Mouse (Mus musculus): ENCODE data around the gene Ewsr1. TPM values are rescaled to one million over a fixed set of nuclear protein-coding genes. Genes with fewer than 3 reads are reported as not detected.

Ewsr1 gene
- polyA plus RNA-seq (2012; rRNA removed) = 592 and 1,072 TPM in 2 replicates

GRCm38 (mm10) chr11:5098736-5099542 is at the start of gene Ewsr1, which contains the start of gene Rhbdd3:
Gene Ewsr1, minus strand, starts transcription at chr11:5099266.
Gene Rhbdd3, plus strand, starts transcription at chr11:5098926.

GRCm38 (mm10) chr11:5065056-5065821 is 33.8 kb downstream of the Ewsr1 start, which contains the start of gene Gas2l1:
Gene Gas2l1, minus strand, starts transcription at chr11:5065327.

DNA sequence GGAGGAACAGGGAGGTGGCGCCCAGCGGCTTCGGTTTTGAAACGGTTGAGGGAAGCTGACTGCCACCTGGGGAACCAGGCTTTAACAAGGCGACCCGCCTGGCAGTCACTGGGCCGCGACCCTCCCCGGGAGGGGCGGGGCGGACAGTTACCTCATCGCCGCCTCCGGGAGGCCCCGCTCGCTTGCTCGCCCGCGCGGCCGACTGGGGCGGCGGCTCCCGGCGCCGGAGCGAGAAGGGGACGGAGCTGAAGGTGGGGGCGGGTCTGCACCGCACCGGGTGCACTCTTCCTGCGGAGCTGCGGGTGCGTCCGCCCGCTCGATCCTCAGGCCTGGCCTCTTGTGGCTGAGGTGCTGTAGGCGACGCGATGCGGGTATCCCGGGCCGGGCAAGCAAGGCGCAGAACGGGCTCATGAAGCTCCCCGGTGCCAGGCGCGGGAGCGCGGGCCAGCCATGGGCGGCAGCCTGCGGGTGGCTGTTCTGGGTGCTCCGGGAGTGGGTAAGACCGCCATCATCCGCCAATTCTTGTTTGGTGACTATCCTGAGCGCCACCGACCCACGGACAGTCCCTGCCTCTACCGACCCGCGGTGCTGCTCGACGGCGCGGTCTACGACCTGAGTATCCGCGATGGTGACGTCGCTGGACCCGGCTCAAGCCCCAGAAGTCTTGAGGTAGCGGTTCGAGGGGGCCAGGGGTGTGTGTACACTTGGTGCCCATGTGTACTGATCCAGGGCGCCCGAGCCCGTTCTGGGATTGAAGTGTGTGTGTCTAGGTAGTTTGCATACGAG is 41.0 kb downstream of the Ewsr1 start, which contains the start of gene Rasl10a:
TSS of gene Rasl10a (plus strand) at position 273 of the 786 bp plus-strand sequence.

Other genes with a start within 250 kb of the Ewsr1 start
- gene Nf2, start 249.7 kb downstream of the Ewsr1 start, polyA plus RNA-seq (2012; rRNA removed) = 55.2 and 55.3 TPM in 2 replicates
- 59.6 and 61.6 TPM in 2 replicates for gene Nipsnap1, start 225.3 kb downstream of the Ewsr1 start, polyA plus RNA-seq (2012; rRNA removed)
- gene Thoc5, start 203.9 kb downstream of the Ewsr1 start, polyA plus RNA-seq (2012; rRNA removed) = 20.7 and 26.8 TPM in 2 replicates
- 3.8 and 7.2 TPM in 2 replicates for gene Nefh, start 151.2 kb downstream of the Ewsr1 start, polyA plus RNA-seq (2012; rRNA removed)
- 84.4 and 85.3 TPM in 2 replicates for gene Ap1b1, start 112.4 kb downstream of the Ewsr1 start, polyA plus RNA-seq (2012; rRNA removed)
- gene Rasl10a, start 41.1 kb downstream of the Ewsr1 start, polyA plus RNA-seq (2012; rRNA removed) = 74.9 and 98.7 TPM in 2 replicates
- gene Gas2l1, start 33.9 kb downstream of the Ewsr1 start, polyA plus RNA-seq (2012; rRNA removed) = 108 and 129 TPM in 2 replicates
- 52.4 and 62.2 TPM in 2 replicates for gene Rhbdd3, start 340 bp downstream of the Ewsr1 start, polyA plus RNA-seq (2012; rRNA removed)
- 27.5 and 45.4 TPM in 2 replicates for gene Emid1, start 53.0 kb upstream of the Ewsr1 start, polyA plus RNA-seq (2012; rRNA removed)
- gene Kremen1, start 162.3 kb upstream of the Ewsr1 start, polyA plus RNA-seq (2012; rRNA removed) = 31.7 and 33.4 TPM in 2 replicates

Data from ovary, adult 2 months (tissue).